Mouse (Mus musculus) embryonic facial prominence, embryonic 13.5 days (tissue): ENCODE results near the gene Mipol1. TPM values are rescaled to one million over a fixed set of nuclear protein-coding genes. Genes with fewer than 3 reads are reported as not detected.

Experiments
- ATAC-seq: fragments of 200-750 bp; cut with Nextera tagmentation; 2 replicates; pipeline ENCODE4 v1.8.0; 2017; ENCODE audit warnings: low read depth; ENCODE audit not compliant: insufficient number of reproducible peaks, insufficient read depth, low FRiP score, low TSS enrichment
- H3K27ac ChIP-seq: fragments of 300-500 bp; sonication (generic); 2 replicates; pipeline ENCODE4 v1.5.1; 2015; ENCODE audit warnings: moderate library complexity, mild to moderate bottlenecking, inconsistent platforms
- H3K27me3 ChIP-seq: fragments of 300-500 bp; sonication (generic); 2 replicates; pipeline ENCODE4 v1.6.1; 2015; ENCODE audit warnings: mild to moderate bottlenecking, inconsistent platforms
- H3K36me3 ChIP-seq: fragments of 300-500 bp; sonication (generic); 2 replicates; pipeline ENCODE4 v1.6.1; 2015; ENCODE audit warnings: mild to moderate bottlenecking, inconsistent platforms
- H3K4me1 ChIP-seq: fragments of 300-500 bp; sonication (generic); 2 replicates; pipeline ENCODE4 v1.6.1; 2015; ENCODE audit warnings: inconsistent platforms
- H3K4me2 ChIP-seq: fragments of 300-500 bp; sonication (generic); 2 replicates; pipeline ENCODE4 v1.6.1; 2015; ENCODE audit warnings: moderate library complexity, mild to moderate bottlenecking, inconsistent platforms
- H3K4me3 ChIP-seq: fragments of 300-500 bp; sonication (generic); 2 replicates; pipeline ENCODE4 v1.5.1; 2015; ENCODE audit warnings: mild to moderate bottlenecking, inconsistent platforms
- H3K9ac ChIP-seq: fragments of 300-500 bp; sonication (generic); 2 replicates; pipeline ENCODE4 v1.6.1; 2015; ENCODE audit warnings: mild to moderate bottlenecking, inconsistent platforms
- H3K9me3 ChIP-seq: fragments of 300-500 bp; sonication (generic); 2 replicates; pipeline ENCODE4 v1.6.1; 2016; ENCODE audit warnings: inconsistent platforms
- WGBS: fragments of 180-500 bp; shearing (Covaris S2); methylation state at CpG from one replicate; pipeline ENCODE4 v1.1.7; 2015; ENCODE audit warnings: mixed read lengths; 5-methylcytosine and 5-hydroxymethylcytosine counted together
- polyA plus RNA-seq: library from polyadenylated mRNA; unstranded; fragments of >200 nt; fragmentation: Nextera tagmentation; extraction: Ambion mirVana; gene quantifications from 2 replicates; pipeline ENCODE4 v1.2.1, GENCODE M21; 2015

The Mipol1 gene
- polyA plus RNA-seq, 1 experiment from 2014 or later: 9.1 TPM

GRCm38 (mm10) chr12:57258572-57258971, 28.3 kb downstream of the Mipol1 start:
- 55% methylated on average over 2 of the region's 2 CpGs for WGBS
- H3K27me3 ChIP-seq: no peaks in the 10 kb centered on the region
- no peaks in the 10 kb centered on the region for H3K36me3 ChIP-seq
- no peak for ATAC-seq
- H3K27ac ChIP-seq: no peak overlapping the region
- no peak overlapping the region for H3K4me2 ChIP-seq
- H3K4me3 ChIP-seq: no peak overlapping the region
- no peaks in the 10 kb centered on the region for H3K4me1 ChIP-seq
- no peaks in the 10 kb centered on the region for H3K9me3 ChIP-seq
- no peak overlapping the region for H3K9ac ChIP-seq

GRCm38 (mm10) chr12:57275456-57275855, 45.2 kb downstream of the Mipol1 start:
- WGBS: 35% methylated on average over 1 of the region's 1 CpGs
- H3K36me3 ChIP-seq: no peaks in the 10 kb centered on the region
- no peak overlapping the region for H3K4me2 ChIP-seq
- no peak for ATAC-seq
- no peaks in the 10 kb centered on the region for H3K4me1 ChIP-seq
- no peak overlapping the region for H3K9ac ChIP-seq
- no peak overlapping the region for H3K27ac ChIP-seq
- H3K27me3 ChIP-seq: no peaks in the 10 kb centered on the region
- no peaks in the 10 kb centered on the region for H3K9me3 ChIP-seq
- H3K4me3 ChIP-seq: no peak overlapping the region

GRCm38 (mm10) chr12:57281155-57282114, 51.2 kb downstream of the Mipol1 start:
- no peaks in the 10 kb centered on the region for H3K27me3 ChIP-seq
- 44% methylated on average over 3 of the region's 3 CpGs for WGBS
- no peak for ATAC-seq
- H3K36me3 ChIP-seq: no peaks in the 10 kb centered on the region
- no peak overlapping the region for H3K9ac ChIP-seq
- H3K4me3 ChIP-seq: no peak overlapping the region
- no peaks in the 10 kb centered on the region for H3K4me1 ChIP-seq
- no peak overlapping the region for H3K27ac ChIP-seq
- H3K4me2 ChIP-seq: no peak overlapping the region
- no peaks in the 10 kb centered on the region for H3K9me3 ChIP-seq

GRCm38 (mm10) chr12:57285303-57286059, 55.3 kb downstream of the Mipol1 start:
- Histone ChIP-seq H3K27ac (no peak overlapping the region), H3K9me3 (no peaks in the 10 kb centered on the region), H3K4me2 (no peak overlapping the region), H3K4me1 (no peaks in the 10 kb centered on the region), H3K9ac (no peak overlapping the region), H3K27me3 (no peaks in the 10 kb centered on the region), H3K4me3 (no peak overlapping the region), H3K36me3 (no peaks in the 10 kb centered on the region)
- ATAC-seq: no peak
- 78% methylated on average over 5 of the region's 5 CpGs for WGBS

- Histone ChIP-seq H3K36me3 (no peaks in the 10 kb centered on the region), H3K9ac (no peak overlapping the region), H3K4me1 (no peaks in the 10 kb centered on the region), H3K4me2 (no peak overlapping the region), H3K9me3 (no peaks in the 10 kb centered on the region), H3K27me3 (no peaks in the 10 kb centered on the region), H3K4me3 (no peak overlapping the region), H3K27ac (no peak overlapping the region)
- no peak for ATAC-seq
- 96% methylated on average over 4 of the region's 4 CpGs for WGBS
Measured at GRCm38 (mm10) chr12:57307337-57307736, 77.1 kb downstream of the Mipol1 start.

DNA sequence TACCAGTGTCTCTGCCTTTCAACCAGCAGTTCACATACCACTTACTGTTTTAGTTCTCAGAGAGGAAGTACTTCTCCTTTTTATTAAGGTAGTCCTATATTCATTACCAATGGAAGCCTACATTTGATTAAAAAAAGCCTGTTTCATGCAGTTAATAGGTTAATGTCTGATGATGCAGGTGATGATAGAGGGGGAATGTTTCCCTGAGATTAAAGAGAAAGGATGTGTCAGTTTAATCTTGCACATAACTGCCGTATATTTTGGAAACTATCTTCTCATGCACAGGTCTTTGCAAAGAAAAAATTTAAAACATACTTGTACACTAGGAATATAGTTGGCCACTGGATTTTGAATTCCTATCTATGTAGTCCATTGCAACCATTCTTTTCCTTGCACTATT, 77.5 kb downstream of the Mipol1 start:
- no peak overlapping the region for H3K4me3 ChIP-seq
- no peak overlapping the region for H3K4me2 ChIP-seq
- H3K9me3 ChIP-seq: no peaks in the 10 kb centered on the region
- 86% methylated on average over 1 of the region's 1 CpGs for WGBS
- no peak for ATAC-seq
- H3K4me1 ChIP-seq: no peaks in the 10 kb centered on the region
- no peaks in the 10 kb centered on the region for H3K36me3 ChIP-seq
- no peak overlapping the region for H3K9ac ChIP-seq
- no peak overlapping the region for H3K27ac ChIP-seq
- no peaks in the 10 kb centered on the region for H3K27me3 ChIP-seq

DNA sequence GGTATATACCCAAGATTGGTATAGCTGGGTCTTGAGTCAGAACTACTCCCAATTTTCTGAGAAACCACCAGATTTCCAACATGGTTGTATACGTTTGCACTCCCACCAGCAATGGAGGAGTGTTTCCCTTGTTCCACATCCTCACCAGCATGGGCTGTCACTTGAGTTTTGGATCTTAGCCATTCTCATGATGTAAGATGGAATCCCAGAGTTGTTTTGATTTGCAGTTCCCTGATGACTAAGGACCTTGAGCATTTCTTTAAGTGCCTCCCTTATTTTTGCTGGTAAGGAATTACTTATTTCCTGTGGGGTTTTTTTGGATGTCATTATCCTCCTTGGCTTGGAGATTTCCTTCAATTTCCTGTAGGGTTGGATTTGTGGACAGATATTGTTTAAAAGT, 108.8 kb downstream of the Mipol1 start:
- Histone ChIP-seq H3K4me2 (no peak overlapping the region), H3K4me1 (no peaks in the 10 kb centered on the region), H3K9me3 (no peaks in the 10 kb centered on the region; the same call in 1 of the 2 replicates), H3K27ac (no peak overlapping the region), H3K9ac (no peak overlapping the region), H3K36me3 (no peaks in the 10 kb centered on the region), H3K4me3 (no peak overlapping the region), H3K27me3 (no peaks in the 10 kb centered on the region)
- WGBS: 82% methylated on average over 1 of the region's 1 CpGs
- no peak for ATAC-seq

DNA sequence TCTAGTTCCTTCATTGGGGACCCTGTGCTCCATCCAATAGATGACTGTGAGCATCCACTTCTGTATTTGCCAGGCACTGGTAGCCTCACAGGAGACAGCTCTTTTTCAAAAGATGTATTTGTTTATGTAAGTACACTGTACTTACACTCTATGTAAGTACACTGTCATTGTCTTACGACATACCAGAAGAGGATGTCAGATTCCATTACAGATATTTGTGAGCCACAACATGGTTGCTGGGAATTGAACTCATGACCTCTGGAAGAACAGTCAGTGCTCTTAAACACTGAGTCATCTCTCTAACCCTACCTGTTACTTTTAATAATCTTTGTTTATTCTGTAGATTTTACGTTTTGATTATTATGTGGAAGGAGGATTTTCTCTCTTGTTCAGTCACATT, 109.9 kb downstream of the Mipol1 start:
- H3K4me2 ChIP-seq: no peak overlapping the region
- H3K27me3 ChIP-seq: no peaks in the 10 kb centered on the region
- no peaks in the 10 kb centered on the region; the same call in 1 of the 2 replicates for H3K9me3 ChIP-seq
- no peaks in the 10 kb centered on the region for H3K36me3 ChIP-seq
- H3K27ac ChIP-seq: no peak overlapping the region
- no peak for ATAC-seq
- no peaks in the 10 kb centered on the region for H3K4me1 ChIP-seq
- WGBS: 84% methylated on average over 2 of the region's 2 CpGs
- no peak overlapping the region for H3K4me3 ChIP-seq
- no peak overlapping the region for H3K9ac ChIP-seq

- no peaks in the 10 kb centered on the region for H3K4me1 ChIP-seq
- no peak overlapping the region for H3K4me2 ChIP-seq
- no peaks in the 10 kb centered on the region for H3K36me3 ChIP-seq
- no peaks in the 10 kb centered on the region for H3K9me3 ChIP-seq
- no peak overlapping the region for H3K4me3 ChIP-seq
- 70% methylated on average over 2 of the region's 2 CpGs for WGBS
- H3K27ac ChIP-seq: no peak overlapping the region
- no peak overlapping the region for H3K9ac ChIP-seq
- no peak for ATAC-seq
- H3K27me3 ChIP-seq: no peaks in the 10 kb centered on the region
Measured at GRCm38 (mm10) chr12:57362732-57363131, 132.5 kb downstream of the Mipol1 start.

DNA sequence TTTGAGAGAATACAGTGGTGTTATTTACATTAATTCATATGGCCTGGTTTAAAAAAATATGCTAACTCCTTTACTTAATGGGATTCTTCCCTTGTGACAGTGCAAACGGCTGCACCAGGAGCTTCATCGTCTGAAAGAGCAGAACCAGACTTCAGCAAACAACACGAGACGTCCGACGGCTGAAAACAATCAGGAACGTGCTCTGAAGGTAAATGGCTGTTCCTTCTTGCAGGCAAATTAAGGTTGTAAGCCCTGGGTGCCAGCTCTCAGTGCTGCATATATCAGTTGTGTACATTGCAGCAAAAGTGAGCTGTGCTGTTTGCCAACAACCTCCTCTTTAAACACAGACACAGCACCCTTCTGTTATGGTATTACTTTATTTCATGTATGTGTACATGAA, 133.8 kb downstream of the Mipol1 start:
- 59% methylated on average over 7 of the region's 7 CpGs for WGBS
- Histone ChIP-seq H3K36me3 (no peaks in the 10 kb centered on the region), H3K4me3 (no peak overlapping the region), H3K9me3 (no peaks in the 10 kb centered on the region), H3K27ac (no peak overlapping the region), H3K9ac (no peak overlapping the region), H3K27me3 (no peaks in the 10 kb centered on the region), H3K4me2 (no peak overlapping the region), H3K4me1 (no peaks in the 10 kb centered on the region)
- no peak for ATAC-seq

DNA sequence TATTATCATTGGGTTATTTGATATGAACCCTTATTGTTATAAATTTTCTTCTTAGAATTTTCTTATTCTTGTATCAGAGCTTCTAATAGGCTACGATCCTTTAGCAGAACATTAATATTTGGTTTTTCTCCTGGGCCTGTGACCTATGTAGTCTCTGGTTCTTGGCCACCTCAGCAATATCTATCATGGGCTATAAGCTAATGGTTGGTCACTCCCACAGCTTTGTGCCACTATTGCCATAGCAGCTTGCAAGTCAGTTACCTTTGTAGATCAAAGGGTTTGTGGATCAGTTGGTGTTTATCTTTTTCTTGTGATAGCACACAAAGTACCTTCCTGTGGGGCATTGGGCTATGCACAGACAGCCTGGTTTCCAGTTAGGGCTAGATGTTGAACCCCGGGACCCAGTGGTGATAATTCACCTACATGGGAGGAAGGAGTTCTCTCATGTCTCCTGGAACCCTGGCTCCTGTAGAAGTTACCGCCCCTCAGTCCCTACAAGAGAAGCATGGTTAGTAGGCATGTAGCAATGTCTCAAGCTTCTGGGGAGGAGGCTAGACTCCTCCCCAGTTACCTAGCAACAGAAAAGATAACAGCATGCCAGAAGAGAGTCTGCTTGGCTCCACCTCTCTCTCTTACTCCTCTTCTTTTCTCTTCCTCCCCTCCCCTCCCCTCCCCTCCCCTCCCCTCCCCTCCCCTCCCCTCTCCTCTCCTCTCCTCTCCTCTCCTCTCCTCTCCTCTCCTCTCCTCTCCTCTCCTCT, 141.7 kb downstream of the Mipol1 start:
- no peaks in the 10 kb centered on the region for H3K36me3 ChIP-seq
- H3K9me3 ChIP-seq: no peaks in the 10 kb centered on the region
- H3K4me2 ChIP-seq: no peak overlapping the region
- no peaks in the 10 kb centered on the region for H3K27me3 ChIP-seq
- no peaks in the 10 kb centered on the region for H3K4me1 ChIP-seq
- ATAC-seq: no peak
- no peak overlapping the region for H3K27ac ChIP-seq
- no peak overlapping the region for H3K9ac ChIP-seq
- H3K4me3 ChIP-seq: no peak overlapping the region
- WGBS: 82% methylated on average over 3 of the region's 3 CpGs
